Mouse (Mus musculus) kidney, postnatal 4 days (tissue): Measurements from ENCODE around the gene Lrfn3.
A peak's percentile ranks its signal among the peaks of the same experiment; 100 is the strongest.

Experiments used
- DNase-seq, 2 experiments: peaks; one replicate each; pipeline ENCODE4 v3.0.0; 2021; ENCODE audit warnings: mixed read lengths in 2 of 2

Gene Lrfn3

GRCm38 (mm10) chr7:30339432-30340109 lies 23.0 kb downstream of the Lrfn3 start:
- no peak for DNase-seq

- peak; percentile 93 to 95 for DNase-seq
Observed at GRCm38 (mm10) chr7:30336384-30336783, 26.2 kb downstream of the Lrfn3 start.

- DNase-seq: no peak
Observed at GRCm38 (mm10) chr7:30335688-30336087, 26.9 kb downstream of the Lrfn3 start.

GRCm38 (mm10) chr7:30334563-30334962 lies 28.0 kb downstream of the Lrfn3 start:
- no peak for DNase-seq

- peak; percentile 73 to 81 for DNase-seq
Observed at GRCm38 (mm10) chr7:30333436-30333835, 29.1 kb downstream of the Lrfn3 start.

- DNase-seq: no peak
Observed at GRCm38 (mm10) chr7:30332622-30333259, 29.8 kb downstream of the Lrfn3 start.

- peak; percentile 79 to 90 for DNase-seq
Observed at GRCm38 (mm10) chr7:30331887-30332286, 30.7 kb downstream of the Lrfn3 start.

- DNase-seq: no peak
Observed at GRCm38 (mm10) chr7:30328379-30328778, 34.2 kb downstream of the Lrfn3 start.

- peak; percentile 73 to 82 for DNase-seq
Observed at GRCm38 (mm10) chr7:30327140-30327539, 35.4 kb downstream of the Lrfn3 start.

GRCm38 (mm10) chr7:30326427-30326826 lies 36.1 kb downstream of the Lrfn3 start:
- no peak for DNase-seq

- peak; percentile 71 to 75 for DNase-seq
Observed at GRCm38 (mm10) chr7:30325364-30325763, 37.2 kb downstream of the Lrfn3 start.

GRCm38 (mm10) chr7:30324300-30324944 lies 38.1 kb downstream of the Lrfn3 start:
- DNase-seq: no peak

- no peak for DNase-seq
Observed at GRCm38 (mm10) chr7:30323795-30324194, 38.8 kb downstream of the Lrfn3 start, which contains the start of gene Sdhaf1. Sdhaf1 (minus strand) TSS chr7:30323895.

GRCm38 (mm10) chr7:30322865-30323264 lies 39.7 kb downstream of the Lrfn3 start:
- DNase-seq: no peak

- peak; percentile 98 to 99 for DNase-seq
Observed at GRCm38 (mm10) chr7:30322285-30322667, 40.3 kb downstream of the Lrfn3 start.

GRCm38 (mm10) chr7:30321539-30322284 lies 40.9 kb downstream of the Lrfn3 start, which contains the start of gene E130208F15Rik:
E130208F15Rik (plus strand) TSS chr7:30321740.
- DNase-seq: peak; percentile 74 to 85

GRCm38 (mm10) chr7:30320946-30321345 lies 41.6 kb downstream of the Lrfn3 start:
- no peak for DNase-seq

- DNase-seq: peak in 1 of 2 experiments; percentile 28
Observed at GRCm38 (mm10) chr7:30318142-30318541, 44.4 kb downstream of the Lrfn3 start.

- DNase-seq: no peak
Observed at GRCm38 (mm10) chr7:30315559-30316529, 46.7 kb downstream of the Lrfn3 start.

- peak; percentile 50 to 72 for DNase-seq
Observed at GRCm38 (mm10) chr7:30314721-30315155, 47.8 kb downstream of the Lrfn3 start, which contains the start of gene Syne4. Syne4 (plus strand) TSS chr7:30314807.

GRCm38 (mm10) chr7:30313666-30314320 lies 48.8 kb downstream of the Lrfn3 start:
- DNase-seq: peak; percentile 53 to 72
